Mouse (Mus musculus): ENCODE data around the gene Arl2. TPM values are rescaled to one million over a fixed set of nuclear protein-coding genes. Genes with fewer than 3 reads are reported as not detected.
A peak's percentile ranks its signal among the peaks of the same experiment; 100 is the strongest.

Arl2 gene
- polyA plus RNA-seq (2016; fragmentation: Nextera tagmentation; extraction: Ambion mirVana), result 77.4 and 80.5 TPM in 2 replicates

DNA sequence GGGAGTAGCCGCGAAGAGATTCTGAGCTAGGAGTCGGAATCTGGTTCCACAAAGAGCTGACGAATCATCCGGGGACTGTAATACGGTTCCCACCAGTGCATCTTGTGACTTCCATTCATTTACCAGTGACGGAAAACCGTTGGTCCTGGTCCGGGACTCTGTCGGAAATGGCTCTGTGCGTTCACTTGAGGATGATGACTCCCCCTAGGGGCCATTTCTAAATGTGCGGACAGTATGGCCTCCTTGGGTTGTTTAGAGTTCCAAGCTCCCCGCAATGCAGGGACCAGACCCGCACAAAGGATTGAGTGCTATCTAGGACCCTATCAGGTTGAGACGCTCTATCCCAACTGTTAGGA is at the start of gene Arl2:
Gene Arl2 (minus strand): TSS at position 155 of the 356 bp plus-strand sequence.
- peak within 1 kb of the TSS; percentile 80 for H3K9ac ChIP-seq
- peaks cover 14% of the 10 kb centered on the region for H3K36me3 ChIP-seq (replicated peaks)
- H3K4me2 ChIP-seq, result peak within 1 kb of the TSS; percentile 92
- under 1% methylated on average over 15 of the region's 15 CpGs for WGBS
- H3K9me3 ChIP-seq, result 0 out of 2 replicates have a peak, but pooled peaks cover 3% of the 10 kb centered on the region
- ATAC-seq (ENCODE audit: low FRiP score), result peak; percentile 81
- peak within 1 kb of the TSS; percentile 73 for H3K4me3 ChIP-seq (replicated peaks)
- H3K27ac ChIP-seq, result peak within 1 kb of the TSS; percentile 99
- H3K27me3 ChIP-seq, result no peaks in the 10 kb centered on the region
- H3K4me1 ChIP-seq, result peaks cover 15% of the 10 kb centered on the region

DNA sequence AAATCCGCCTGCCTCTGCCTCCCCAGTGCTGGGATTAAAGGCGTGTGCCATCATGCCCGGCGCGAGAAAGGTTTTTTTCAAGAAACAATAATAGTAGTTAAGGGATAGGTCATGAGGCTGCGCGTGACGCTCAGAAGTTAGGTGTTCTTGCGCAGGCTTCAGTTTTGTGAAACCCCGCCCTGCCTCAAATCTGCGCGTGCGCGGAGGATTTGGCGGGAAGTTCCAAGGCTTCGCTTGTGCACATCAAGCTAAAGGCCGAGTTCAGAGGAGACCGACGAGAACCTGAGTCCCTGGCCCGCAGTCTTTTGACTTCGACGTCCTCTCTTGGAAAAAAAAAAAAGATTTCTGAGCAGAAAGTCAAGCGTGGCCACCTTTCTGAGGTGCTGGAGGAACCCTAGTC is 42.8 kb upstream of the Arl2 start, which contains the start of gene Majin:
Gene Majin (plus strand): TSS at position 258 of the 400 bp plus-strand sequence.
- no peak within 1 kb of the TSS for H3K4me2 ChIP-seq
- no peak within 1 kb of the TSS for H3K9ac ChIP-seq
- WGBS, result 91% methylated on average over 23 of the region's 23 CpGs
- H3K4me1 ChIP-seq, result peaks cover 4% of the 10 kb centered on the region; the same call in 1 of the 2 replicates
- no peaks in the 10 kb centered on the region for H3K36me3 ChIP-seq (replicated peaks)
- no peak within 1 kb of the TSS for H3K27ac ChIP-seq
- ATAC-seq (ENCODE audit: low FRiP score), result no peak
- H3K27me3 ChIP-seq, result no peaks in the 10 kb centered on the region; the same call in 1 of the 2 replicates
- H3K4me3 ChIP-seq (replicated peaks), result no peak within 1 kb of the TSS
- H3K9me3 ChIP-seq, result no peaks in the 10 kb centered on the region

DNA sequence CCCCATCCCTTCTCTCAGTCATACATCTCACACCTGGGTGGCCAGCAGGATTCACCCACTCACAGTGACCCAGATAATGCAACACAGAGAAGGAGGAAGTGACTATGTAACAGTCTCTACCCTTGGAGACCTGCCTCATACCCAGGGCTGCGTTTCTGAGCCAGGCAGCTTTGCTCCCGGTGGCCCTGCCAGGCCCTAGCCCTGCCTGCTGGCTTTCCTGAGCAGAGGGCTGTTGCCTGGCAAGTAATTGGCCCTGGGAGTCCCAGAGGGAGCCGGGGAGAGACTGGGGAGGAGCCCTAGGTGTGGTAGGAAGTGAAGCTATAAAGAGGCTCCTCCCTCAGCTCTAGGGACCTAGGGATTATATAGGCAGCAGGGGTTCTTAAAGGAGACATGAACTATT is 41.2 kb upstream of the Arl2 start:
- Histone ChIP-seq H3K9ac (no peak overlapping the region), H3K27ac (no peak overlapping the region), H3K27me3 (no peaks in the 10 kb centered on the region; the same call in 1 of the 2 replicates), H3K4me1 (peaks cover 4% of the 10 kb centered on the region; the same call in 1 of the 2 replicates), H3K4me2 (no peak overlapping the region), H3K9me3 (no peaks in the 10 kb centered on the region), H3K4me3 (replicated peaks) (no peak overlapping the region), H3K36me3 (replicated peaks) (no peaks in the 10 kb centered on the region)
- no peak for ATAC-seq (ENCODE audit: low FRiP score)
- WGBS, result 20% methylated on average over 3 of the region's 3 CpGs

DNA sequence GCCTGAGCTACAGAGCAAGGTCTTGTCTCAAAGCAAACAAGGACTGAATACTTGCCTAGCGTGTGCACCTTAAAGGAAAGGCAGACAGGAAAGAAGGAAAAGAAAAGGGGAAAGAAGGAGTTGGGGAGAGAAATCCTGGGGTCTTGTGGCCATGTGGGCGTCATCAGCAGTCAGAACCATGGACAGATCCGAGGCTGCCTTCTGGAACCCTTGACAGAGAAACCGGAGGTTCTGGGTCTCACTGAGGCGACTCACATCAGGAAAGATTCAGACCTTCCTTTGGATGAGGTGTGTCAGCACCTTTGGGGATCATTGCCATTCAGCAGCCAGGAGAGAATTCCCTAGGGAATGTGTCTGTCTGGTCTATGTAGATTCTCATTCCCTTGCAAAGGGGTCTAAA is 40.3 kb upstream of the Arl2 start:
- 32% methylated on average over 5 of the region's 5 CpGs for WGBS
- no peak overlapping the region for H3K9ac ChIP-seq
- no peaks in the 10 kb centered on the region; the same call in 1 of the 2 replicates for H3K27me3 ChIP-seq
- no peak for ATAC-seq (ENCODE audit: low FRiP score)
- no peaks in the 10 kb centered on the region for H3K9me3 ChIP-seq
- H3K4me3 ChIP-seq (replicated peaks), result no peak overlapping the region
- peaks cover 4% of the 10 kb centered on the region; the same call in 1 of the 2 replicates for H3K4me1 ChIP-seq
- H3K4me2 ChIP-seq, result no peak overlapping the region
- H3K27ac ChIP-seq, result no peak overlapping the region
- no peaks in the 10 kb centered on the region for H3K36me3 ChIP-seq (replicated peaks)

DNA sequence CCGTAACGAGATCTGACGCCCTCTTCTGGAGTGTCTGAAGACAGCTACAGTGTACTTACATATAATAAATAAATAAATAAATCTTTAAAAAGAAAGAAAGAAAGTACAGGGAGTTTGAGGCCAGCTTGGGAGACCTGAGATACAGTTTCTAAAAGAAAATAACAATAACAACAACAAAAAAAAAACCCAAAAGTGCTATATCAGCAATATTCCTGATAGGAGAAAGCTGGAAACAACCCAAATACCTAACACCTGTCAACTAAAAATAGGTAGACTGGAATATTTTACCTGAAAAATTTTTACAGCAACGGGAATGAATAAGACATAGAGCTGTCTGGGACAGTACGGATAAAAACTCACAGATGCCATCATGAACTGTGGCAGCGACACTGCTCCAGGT is 37.4 kb upstream of the Arl2 start:
- Histone ChIP-seq H3K4me3 (replicated peaks) (no peak overlapping the region), H3K27ac (no peak overlapping the region), H3K4me2 (no peak overlapping the region), H3K9ac (no peak overlapping the region), H3K27me3 (no peaks in the 10 kb centered on the region; the same call in 1 of the 2 replicates), H3K4me1 (peaks cover 4% of the 10 kb centered on the region), H3K9me3 (no peaks in the 10 kb centered on the region), H3K36me3 (replicated peaks) (no peaks in the 10 kb centered on the region)
- no peak for ATAC-seq (ENCODE audit: low FRiP score)
- 90% methylated on average over 6 of the region's 6 CpGs for WGBS

DNA sequence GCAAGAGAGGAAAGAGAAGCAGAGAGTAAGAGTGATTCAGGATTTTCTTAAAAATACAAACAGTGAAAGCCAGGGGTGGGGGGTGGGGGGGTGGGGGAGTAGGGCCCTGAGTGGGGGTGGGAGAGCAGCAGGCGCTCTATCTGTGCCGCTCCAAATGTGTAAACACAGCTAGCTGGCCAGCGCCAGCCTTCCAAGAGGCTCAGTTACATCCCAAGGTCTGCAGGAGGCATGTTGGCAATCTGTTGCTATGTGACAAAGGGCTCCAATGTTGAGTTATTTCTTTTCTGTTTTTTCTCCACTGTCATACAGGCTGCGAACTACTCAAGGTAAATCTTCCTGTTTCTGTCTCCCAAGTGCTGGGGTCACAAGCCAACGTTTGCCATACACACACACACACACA is 33.4 kb upstream of the Arl2 start:
- Histone ChIP-seq H3K27me3 (peaks cover 8% of the 10 kb centered on the region; the same call in 1 of the 2 replicates), H3K4me2 (no peak overlapping the region), H3K27ac (no peak overlapping the region), H3K4me1 (no peaks in the 10 kb centered on the region; the same call in 1 of the 2 replicates), H3K9me3 (no peaks in the 10 kb centered on the region), H3K36me3 (replicated peaks) (no peaks in the 10 kb centered on the region), H3K9ac (no peak overlapping the region), H3K4me3 (replicated peaks) (no peak overlapping the region)
- ATAC-seq (ENCODE audit: low FRiP score), result no peak
- WGBS, result 58% methylated on average over 5 of the region's 5 CpGs

DNA sequence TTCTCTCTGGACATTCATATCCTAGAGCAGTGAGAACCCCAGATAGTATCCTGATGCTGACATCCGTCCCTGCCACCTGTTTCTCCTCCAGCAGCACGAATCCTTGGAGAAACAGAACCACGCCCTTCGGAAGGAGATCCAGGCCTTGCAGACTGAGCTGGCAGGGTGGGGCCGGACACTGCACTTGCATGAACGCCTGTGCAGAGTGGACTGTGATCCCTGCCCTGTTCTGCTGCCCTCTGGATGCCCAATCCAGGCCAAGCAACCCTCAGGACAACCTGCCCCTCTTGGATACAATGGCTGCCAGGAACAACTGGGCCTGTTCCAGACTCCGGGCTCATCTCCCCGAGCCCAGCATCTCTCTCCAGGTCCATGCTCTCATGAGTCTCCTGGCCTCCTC is 29.9 kb upstream of the Arl2 start:
- H3K4me2 ChIP-seq, result no peak overlapping the region
- WGBS, result 82% methylated on average over 8 of the region's 8 CpGs
- H3K27ac ChIP-seq, result no peak overlapping the region
- peaks cover 8% of the 10 kb centered on the region; the same call in 1 of the 2 replicates for H3K27me3 ChIP-seq
- H3K4me3 ChIP-seq (replicated peaks), result no peak overlapping the region
- no peaks in the 10 kb centered on the region for H3K9me3 ChIP-seq
- no peaks in the 10 kb centered on the region; the same call in 1 of the 2 replicates for H3K4me1 ChIP-seq
- no peaks in the 10 kb centered on the region for H3K36me3 ChIP-seq (replicated peaks)
- no peak overlapping the region for H3K9ac ChIP-seq
- no peak for ATAC-seq (ENCODE audit: low FRiP score)

DNA sequence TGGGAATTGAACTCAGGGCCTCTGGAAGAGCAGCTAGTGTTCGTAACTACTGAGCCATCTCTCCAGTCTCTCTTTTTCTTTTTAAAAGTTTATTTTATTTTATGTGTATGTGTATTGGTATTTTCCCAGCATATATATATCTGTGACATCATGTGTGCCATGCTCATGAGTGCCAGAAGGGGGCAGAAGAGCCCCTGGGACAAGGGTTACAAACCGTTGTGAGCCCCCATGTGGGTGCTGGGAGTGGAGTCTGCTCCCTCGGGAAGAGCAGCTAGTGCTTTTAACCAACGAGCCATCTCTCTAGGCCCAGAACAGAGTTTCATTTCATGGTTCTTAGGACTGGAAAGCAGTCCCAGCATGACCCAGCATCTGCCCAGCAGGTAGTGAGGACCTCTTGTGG is 25.4 kb upstream of the Arl2 start:
- H3K4me3 ChIP-seq (replicated peaks), result no peak overlapping the region
- H3K9me3 ChIP-seq, result no peaks in the 10 kb centered on the region
- WGBS, result 79% methylated on average over 4 of the region's 4 CpGs
- H3K4me1 ChIP-seq, result no peaks in the 10 kb centered on the region
- no peak overlapping the region for H3K9ac ChIP-seq
- no peak for ATAC-seq (ENCODE audit: low FRiP score)
- H3K4me2 ChIP-seq, result no peak overlapping the region
- H3K27ac ChIP-seq, result no peak overlapping the region
- 0 out of 2 replicates have a peak, but pooled peaks cover 10% of the 10 kb centered on the region for H3K27me3 ChIP-seq
- no peaks in the 10 kb centered on the region for H3K36me3 ChIP-seq (replicated peaks)

DNA sequence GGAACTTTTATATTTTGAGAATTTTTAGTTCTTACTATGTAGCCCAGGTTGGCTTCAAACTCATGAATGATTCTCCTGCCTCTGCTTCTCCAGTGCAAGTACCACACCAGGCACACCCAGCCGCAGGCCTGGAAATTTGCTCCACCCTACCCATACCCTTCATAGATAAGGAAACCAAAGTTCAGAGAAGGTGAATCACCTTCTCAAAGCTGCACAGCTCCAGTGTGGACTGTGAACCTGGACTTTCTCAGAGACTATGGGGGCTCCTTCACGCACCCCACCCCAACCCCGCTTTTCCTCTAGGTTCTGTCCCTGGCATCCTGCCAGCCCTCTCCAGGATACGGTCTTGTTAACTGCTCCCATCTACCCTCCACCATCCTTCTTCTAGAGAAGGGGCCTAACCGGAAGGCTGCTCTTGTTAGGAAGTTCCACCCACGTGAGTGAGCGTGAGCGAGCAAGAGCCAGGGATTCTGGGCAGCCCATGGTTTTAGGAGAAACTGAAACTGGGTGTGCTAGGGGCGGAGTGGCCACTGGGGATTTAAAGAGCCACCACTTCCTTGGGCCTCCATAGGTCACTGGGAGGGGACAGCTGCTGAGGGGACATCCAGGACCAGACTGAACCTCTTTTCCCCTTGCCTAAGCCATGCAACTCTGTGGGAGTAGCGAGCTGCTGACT is 22.7 kb upstream of the Arl2 start:
- WGBS, result 79% methylated on average over 10 of the region's 10 CpGs
- ATAC-seq (ENCODE audit: low FRiP score), result no peak

DNA sequence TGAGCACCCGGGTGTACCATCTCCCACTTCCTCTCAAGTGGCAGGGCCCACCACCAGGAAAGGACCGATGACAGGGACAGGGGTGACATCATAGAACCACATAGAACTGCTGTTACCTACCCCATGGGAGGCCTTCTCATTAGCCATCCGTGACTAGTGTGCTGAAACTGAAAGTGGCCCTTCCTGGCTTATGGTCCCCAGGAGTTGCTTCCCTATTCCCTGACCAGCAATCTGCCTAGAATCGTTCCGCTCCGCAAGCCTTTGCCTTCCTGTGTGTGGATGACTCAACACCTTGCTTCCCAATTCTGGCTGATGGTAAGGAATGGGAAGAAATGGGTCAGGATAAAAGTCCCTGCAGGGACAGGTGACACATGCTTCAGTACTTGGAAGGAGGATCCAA is 15.9 kb upstream of the Arl2 start:
- WGBS, result 78% methylated on average over 6 of the region's 6 CpGs
- no peak overlapping the region for H3K27ac ChIP-seq

More for the DNA sequence above, 22.7 kb upstream of the Arl2 start:
- no peak overlapping the region for H3K27ac ChIP-seq
- no peaks in the 10 kb centered on the region for H3K4me1 ChIP-seq
- no peaks in the 10 kb centered on the region for H3K36me3 ChIP-seq (replicated peaks)
- no peak overlapping the region for H3K4me3 ChIP-seq (replicated peaks)
- H3K4me2 ChIP-seq, result no peak overlapping the region
- 0 out of 2 replicates have a peak, but pooled peaks cover 7% of the 10 kb centered on the region for H3K27me3 ChIP-seq
- H3K9me3 ChIP-seq, result no peaks in the 10 kb centered on the region
- no peak overlapping the region for H3K9ac ChIP-seq

DNA sequence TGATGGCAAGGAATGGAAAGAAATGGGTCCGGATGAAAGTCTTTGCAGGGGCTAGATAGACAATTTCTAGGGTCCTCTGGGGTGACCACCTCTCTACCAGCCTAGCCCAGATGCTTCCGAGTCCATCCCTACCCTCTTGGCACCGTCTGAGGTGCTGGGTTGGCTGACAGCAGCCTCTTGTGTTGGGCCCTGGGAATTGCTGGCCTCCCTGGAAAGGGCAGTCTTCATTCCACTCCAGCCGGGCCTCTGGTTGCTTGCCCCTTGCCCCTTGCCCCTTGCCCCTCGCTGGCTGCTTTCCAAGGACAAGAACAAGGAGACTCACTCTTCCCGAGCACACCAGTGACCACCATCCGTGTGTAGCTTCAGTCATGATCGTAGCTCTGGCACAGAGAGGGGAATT is 15.0 kb upstream of the Arl2 start:
- Histone ChIP-seq H3K4me1 (no peaks in the 10 kb centered on the region), H3K27ac (no peak overlapping the region)
- WGBS, result 68% methylated on average over 8 of the region's 8 CpGs

More for the DNA sequence above, 15.9 kb upstream of the Arl2 start:
- Histone ChIP-seq H3K36me3 (replicated peaks) (no peaks in the 10 kb centered on the region), H3K9ac (no peak overlapping the region), H3K4me3 (replicated peaks) (no peak overlapping the region), H3K4me1 (no peaks in the 10 kb centered on the region), H3K9me3 (no peaks in the 10 kb centered on the region), H3K4me2 (no peak overlapping the region), H3K27me3 (no peaks in the 10 kb centered on the region)
- ATAC-seq (ENCODE audit: low FRiP score), result no peak

DNA sequence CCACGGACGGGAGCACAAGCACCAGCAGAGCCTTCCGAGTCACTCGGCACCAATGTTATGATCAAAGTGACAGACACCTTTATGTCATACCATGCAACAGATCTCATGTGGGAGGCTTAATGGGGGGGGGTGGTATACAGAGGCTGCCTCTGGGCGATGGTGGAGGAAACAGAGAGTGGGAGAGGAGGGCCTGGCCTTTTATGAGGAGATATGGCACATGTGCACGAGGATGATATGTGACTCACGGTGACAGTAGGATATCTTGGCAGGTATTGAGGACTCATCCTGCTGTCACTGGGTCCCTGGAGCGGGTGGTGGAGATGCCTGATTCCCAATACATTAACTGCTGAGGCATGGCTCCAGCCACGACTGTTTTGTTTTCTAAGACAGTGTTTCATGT is 13.8 kb upstream of the Arl2 start:
- Histone ChIP-seq H3K27me3 (no peaks in the 10 kb centered on the region), H3K4me1 (no peaks in the 10 kb centered on the region), H3K4me2 (no peak overlapping the region), H3K9me3 (no peaks in the 10 kb centered on the region), H3K27ac (no peak overlapping the region), H3K36me3 (replicated peaks) (no peaks in the 10 kb centered on the region), H3K4me3 (replicated peaks) (no peak overlapping the region), H3K9ac (no peak overlapping the region)
- 84% methylated on average over 9 of the region's 9 CpGs for whole genome bisulfite sequencing
- ATAC-seq (ENCODE audit: low FRiP score), result no peak

More for the DNA sequence above, 15.0 kb upstream of the Arl2 start:
- Histone ChIP-seq H3K4me2 (no peak overlapping the region), H3K36me3 (replicated peaks) (no peaks in the 10 kb centered on the region), H3K4me3 (replicated peaks) (no peak overlapping the region), H3K9ac (no peak overlapping the region), H3K27me3 (no peaks in the 10 kb centered on the region), H3K9me3 (no peaks in the 10 kb centered on the region)
- no peak for ATAC-seq (ENCODE audit: low FRiP score)

DNA sequence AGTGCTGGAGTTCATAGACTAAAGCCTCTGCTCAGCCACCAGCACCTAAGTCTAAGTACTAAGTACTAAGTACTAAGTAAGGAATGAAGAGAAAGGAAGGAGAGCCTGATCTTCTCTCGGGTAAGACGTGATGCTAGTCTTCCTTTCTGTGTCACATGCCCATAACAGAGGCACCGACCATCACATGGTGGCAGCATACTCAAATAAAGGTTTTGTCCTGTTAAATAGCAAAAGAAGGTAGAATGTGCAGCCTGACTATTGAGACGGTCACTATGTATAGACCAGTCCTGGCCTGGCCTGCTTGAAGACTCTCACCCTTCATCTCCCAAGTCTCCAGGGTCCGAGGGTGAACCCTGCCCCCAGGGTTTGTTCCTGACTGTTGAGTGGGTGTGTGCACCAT is 3.5 kb upstream of the Arl2 start:
- H3K4me1 ChIP-seq, result peaks cover 11% of the 10 kb centered on the region
- H3K27ac ChIP-seq, result no peak overlapping the region
- no peak for ATAC-seq (ENCODE audit: low FRiP score)
- no peaks in the 10 kb centered on the region for H3K36me3 ChIP-seq (replicated peaks)
- WGBS, result 75% methylated on average over 5 of the region's 5 CpGs
- no peak overlapping the region for H3K4me3 ChIP-seq (replicated peaks)
- H3K9ac ChIP-seq, result no peak overlapping the region
- no peak overlapping the region for H3K4me2 ChIP-seq
- H3K27me3 ChIP-seq, result no peaks in the 10 kb centered on the region
- H3K9me3 ChIP-seq, result 0 out of 2 replicates have a peak, but pooled peaks cover 3% of the 10 kb centered on the region

Data from forebrain, embryonic 12.5 days (tissue).